Mouse (Mus musculus) small intestine, adult 2 months (tissue): ENCODE measurements around the gene Smpdl3b.

ENCODE experiments used
- CTCF ChIP-seq: fragments of 200-500 bp; IDR thresholded peaks from 2 replicates; pipeline ENCODE4 v1.5.1; 2012; ENCODE audit warnings: low read depth, mild to moderate bottlenecking, control low read depth, inconsistent platforms, low read length, moderate library complexity, mixed read lengths; ENCODE audit not compliant: insufficient replicate concordance, insufficient read length; ENCODE audit errors: extremely low read depth
- POLR2A ChIP-seq: fragments of 200-500 bp; IDR thresholded peaks from 2 replicates; pipeline ENCODE4 v1.6.1; 2012; ENCODE audit warnings: low read depth, mild to moderate bottlenecking, control low read depth, inconsistent platforms, low read length, moderate library complexity

GRCm38 (mm10) chr4:132757633-132758351 is 740 bp upstream of the Smpdl3b start:
- TF ChIP-seq CTCF (no peak), POLR2A (no peak)
